Mouse (Mus musculus) testis, postnatal 10 days (tissue): Measurements from ENCODE around the gene Trim10.
A peak's percentile ranks its signal among the peaks of the same experiment; 100 is the strongest.

Experiments
- DNase-seq: peaks from one replicate; pipeline ENCODE4 v3.0.0; 2021; ENCODE audit warnings: low spot score

The Trim10 gene

DNA sequence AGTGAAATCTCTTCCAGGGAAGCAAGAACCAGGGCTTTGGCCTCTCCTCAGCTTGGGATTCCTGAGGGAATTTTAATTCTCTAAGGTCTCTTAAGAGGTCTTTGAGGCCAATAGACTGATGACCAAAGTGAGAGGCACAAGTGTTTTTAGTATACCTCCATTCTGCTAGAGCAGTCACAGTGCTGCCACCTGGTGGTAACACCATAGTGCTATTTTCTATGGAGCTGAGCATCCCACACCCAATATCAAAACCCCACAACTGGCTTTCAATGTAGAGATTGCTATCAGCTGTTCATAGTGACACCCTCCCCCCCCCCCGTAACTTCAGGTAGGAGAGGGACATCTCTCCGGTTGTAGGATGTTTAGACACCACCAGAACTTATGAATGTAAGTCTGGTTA is 44.7 kb downstream of the Trim10 start:
- DNase-seq, result peak; percentile 91

DNA sequence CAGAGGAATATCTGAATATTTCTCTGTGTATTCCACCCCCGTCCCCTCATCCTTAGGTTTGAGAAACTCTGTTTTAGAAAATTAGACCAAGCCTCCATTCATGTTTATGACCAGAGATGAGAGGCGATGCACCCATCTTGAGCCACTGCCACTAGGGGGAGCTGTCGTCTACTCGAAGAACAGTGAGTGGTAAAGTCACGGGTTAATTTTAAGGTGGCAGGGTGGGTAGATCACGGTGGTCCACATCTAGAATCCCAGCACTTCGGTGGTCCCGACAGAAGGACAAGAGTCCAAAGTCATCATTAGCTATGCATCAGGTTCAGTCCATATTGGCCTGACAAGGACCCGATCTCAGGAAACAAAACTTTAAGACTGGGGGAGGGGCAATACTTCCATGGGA is 45.7 kb downstream of the Trim10 start:
- DNase-seq, result peak; percentile 88

GRCm38 (mm10) chr17:36920239-36920638 is 50.9 kb downstream of the Trim10 start:
- DNase-seq, result no peak

DNA sequence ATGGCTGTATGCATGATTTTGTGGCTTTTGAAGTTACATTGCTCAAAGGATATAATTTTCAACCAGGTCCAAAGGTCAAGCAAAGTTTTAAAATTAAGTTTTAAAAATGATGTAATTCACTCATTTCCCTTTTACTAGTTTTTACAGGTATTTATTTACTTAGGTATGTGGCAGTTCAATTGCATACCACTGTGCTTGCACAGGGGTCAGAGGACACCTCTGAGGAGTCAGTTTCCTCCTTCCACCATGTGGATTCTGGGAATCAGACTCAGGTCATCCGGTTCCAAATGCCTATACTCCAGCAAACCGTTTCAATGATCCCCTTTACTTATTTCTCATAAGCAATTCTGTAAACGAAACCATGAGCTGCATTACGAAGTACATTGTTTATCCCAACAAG is 53.3 kb downstream of the Trim10 start:
- DNase-seq, result no peak

DNA sequence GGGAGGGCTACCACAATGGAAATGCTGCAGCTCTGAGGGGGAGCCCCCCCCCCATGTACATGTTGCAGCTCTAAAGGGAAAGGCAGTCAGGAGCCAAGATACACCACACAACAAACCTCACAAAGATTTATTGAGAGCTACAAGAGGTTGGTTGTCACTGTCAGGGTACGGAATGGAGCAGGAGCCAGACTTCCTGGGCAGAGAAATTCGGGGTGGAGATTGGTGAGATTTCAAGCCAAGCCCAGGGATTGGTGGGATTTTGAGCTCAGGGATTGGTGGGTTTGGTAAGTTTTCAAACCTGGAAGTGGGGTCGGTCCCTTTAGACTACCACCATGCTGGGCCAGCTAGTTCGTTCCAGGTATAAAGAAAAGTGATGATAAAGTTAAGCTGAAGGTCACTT is 54.1 kb downstream of the Trim10 start:
- no peak for DNase-seq
